Mouse (Mus musculus) hindbrain, embryonic 13.5 days (tissue): ENCODE measurements at regions not wholly inside any gene's neighbourhood (a gene's known extent, or its start where the extent isn't known, plus 50 kb on each side); places are given as distances from the start of the nearest gene placed in this dataset.

Experiments used
- ATAC-seq: fragments of 200-750 bp; cut with Nextera tagmentation; 2 replicates; pipeline ENCODE4 v1.8.0; 2017; ENCODE audit warnings: moderate TSS enrichment; ENCODE audit not compliant: low FRiP score
- H3K27ac ChIP-seq: fragments of 300-500 bp; sonication (generic); 2 replicates; pipeline ENCODE4 v1.5.1; 2015; ENCODE audit warnings: inconsistent platforms, mild to moderate bottlenecking, moderate library complexity
- H3K27me3 ChIP-seq: fragments of 300-500 bp; sonication (generic); 2 replicates; pipeline ENCODE4 v1.6.1; 2015; ENCODE audit warnings: mild to moderate bottlenecking, inconsistent platforms
- H3K36me3 ChIP-seq: fragments of 300-500 bp; sonication (generic); 2 replicates; pipeline ENCODE4 v1.6.1; 2015; ENCODE audit warnings: mild to moderate bottlenecking, inconsistent platforms
- H3K4me1 ChIP-seq: fragments of 300-500 bp; sonication (generic); replicated peaks from 2 replicates; pipeline ENCODE4 v1.6.1; 2015; ENCODE audit warnings: inconsistent platforms
- H3K4me2 ChIP-seq: fragments of 300-500 bp; sonication (generic); 2 replicates; pipeline ENCODE4 v1.6.1; 2015; ENCODE audit warnings: inconsistent platforms, mild to moderate bottlenecking, moderate library complexity
- H3K4me3 ChIP-seq: fragments of 300-500 bp; sonication (generic); 2 replicates; pipeline ENCODE4 v1.5.1; 2015; ENCODE audit warnings: mild to moderate bottlenecking, inconsistent platforms
- H3K9ac ChIP-seq: fragments of 300-500 bp; sonication (generic); 2 replicates; pipeline ENCODE4 v1.6.1; 2015; ENCODE audit warnings: mild to moderate bottlenecking, inconsistent platforms
- H3K9me3 ChIP-seq: fragments of 300-500 bp; sonication (generic); 2 replicates; pipeline ENCODE4 v1.6.1; 2016; ENCODE audit warnings: inconsistent platforms
- WGBS: fragments of 180-500 bp; shearing (Covaris S2); methylation state at CpG from one replicate; pipeline ENCODE4 v1.1.7; 2015; 5-methylcytosine and 5-hydroxymethylcytosine counted together

DNA sequence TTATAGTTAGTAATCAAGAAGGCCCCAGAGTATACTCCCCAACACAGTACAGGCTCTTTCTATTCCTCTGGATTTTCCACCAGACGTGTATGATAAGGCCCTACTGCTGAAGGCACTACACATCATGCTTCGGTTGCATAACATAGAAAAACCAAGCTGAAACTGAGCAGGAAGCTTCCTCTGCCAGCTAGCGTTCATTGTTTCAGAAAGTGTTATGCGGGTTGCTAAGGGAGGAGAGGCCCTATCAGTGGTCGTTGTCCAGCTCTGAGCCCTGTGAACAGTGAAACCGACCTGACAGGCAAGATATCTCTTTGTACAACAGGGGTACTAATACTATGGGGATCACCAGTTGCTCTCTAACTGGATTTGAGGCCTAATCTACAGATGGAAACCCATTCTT is 118.9 kb upstream of the Serpine2 start:
- H3K4me2 ChIP-seq, result no peak overlapping the region
- H3K27ac ChIP-seq, result no peak overlapping the region
- H3K4me1 ChIP-seq, result no peaks in the 10 kb centered on the region
- no peak for ATAC-seq
- H3K4me3 ChIP-seq, result no peak overlapping the region
- no peaks in the 10 kb centered on the region; the same call in 1 of the 2 replicates for H3K9me3 ChIP-seq
- no peaks in the 10 kb centered on the region for H3K27me3 ChIP-seq
- H3K9ac ChIP-seq, result no peak overlapping the region
- no peaks in the 10 kb centered on the region for H3K36me3 ChIP-seq
- 75% methylated on average over 6 of the region's 6 CpGs for WGBS

GRCm38 (mm10) chr1:79978156-79978555 is 117.2 kb upstream of the Serpine2 start:
- Histone ChIP-seq H3K4me2 (no peak overlapping the region), H3K9ac (no peak overlapping the region), H3K27ac (no peak overlapping the region), H3K9me3 (no peaks in the 10 kb centered on the region; the same call in 1 of the 2 replicates), H3K27me3 (no peaks in the 10 kb centered on the region), H3K36me3 (no peaks in the 10 kb centered on the region), H3K4me3 (no peak overlapping the region), H3K4me1 (no peaks in the 10 kb centered on the region)
- WGBS, result 83% methylated on average over 5 of the region's 5 CpGs
- ATAC-seq, result no peak

DNA sequence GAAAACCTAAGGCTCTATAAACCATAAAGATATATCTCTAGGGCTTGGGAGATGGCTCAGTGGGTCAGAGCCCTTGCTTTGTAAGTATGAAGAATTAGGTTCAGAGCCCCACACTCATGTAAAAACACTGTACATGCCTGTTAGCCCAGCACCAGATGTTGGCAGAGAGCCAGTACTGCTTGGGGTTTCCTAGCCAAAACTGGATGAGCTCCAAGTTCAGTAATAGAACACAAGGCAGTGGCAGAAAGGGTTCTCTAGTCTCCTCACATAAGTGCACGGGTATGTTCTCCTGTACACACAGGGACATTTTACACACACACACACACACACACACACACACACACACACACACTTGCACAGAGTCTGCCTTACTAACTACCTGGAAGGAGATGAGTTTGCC is 95.1 kb upstream of the Serpine2 start:
- Histone ChIP-seq H3K36me3 (no peaks in the 10 kb centered on the region), H3K4me2 (no peak overlapping the region), H3K27ac (no peak overlapping the region), H3K4me1 (no peaks in the 10 kb centered on the region), H3K27me3 (no peaks in the 10 kb centered on the region), H3K9ac (no peak overlapping the region), H3K4me3 (no peak overlapping the region), H3K9me3 (no peaks in the 10 kb centered on the region)
- ATAC-seq, result peak; percentile 61; the same call in 1 of the 2 replicates
- 28% methylated on average over 1 of the region's 1 CpGs for WGBS

- H3K4me2 ChIP-seq, result no peak overlapping the region
- no peak overlapping the region for H3K27ac ChIP-seq
- H3K27me3 ChIP-seq, result no peaks in the 10 kb centered on the region
- no peaks in the 10 kb centered on the region for H3K9me3 ChIP-seq
- WGBS, result 85% methylated on average over 4 of the region's 4 CpGs
- H3K36me3 ChIP-seq, result no peaks in the 10 kb centered on the region
- H3K4me1 ChIP-seq, result no peaks in the 10 kb centered on the region
- no peak overlapping the region for H3K9ac ChIP-seq
- H3K4me3 ChIP-seq, result no peak overlapping the region
- ATAC-seq, result no peak
These were observed 83.3 kb upstream of the Serpine2 start for GRCm38 (mm10) chr1:79944231-79944630.

DNA sequence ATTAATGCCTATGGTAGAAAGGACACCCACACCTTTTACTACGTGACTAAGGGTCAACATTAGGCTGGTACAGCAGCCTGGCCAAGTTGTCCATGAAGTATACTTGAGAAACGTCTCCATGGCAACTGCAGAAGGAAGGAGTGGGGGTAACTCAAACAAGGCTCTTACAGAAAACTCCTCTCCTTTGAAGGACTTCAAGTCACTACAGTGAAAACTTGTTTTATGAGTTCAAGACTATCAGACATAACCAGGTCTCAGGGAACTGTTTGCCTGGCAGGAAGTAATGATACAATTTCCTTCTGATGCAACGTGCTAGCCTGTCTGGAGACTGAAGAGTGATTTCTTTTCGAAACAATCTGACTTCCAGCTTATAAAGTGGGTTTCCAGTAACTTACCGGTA is 71.5 kb upstream of the Serpine2 start:
- 81% methylated on average over 5 of the region's 5 CpGs for WGBS
- H3K27ac ChIP-seq, result no peak overlapping the region

GRCm38 (mm10) chr1:79927740-79928139 is 66.8 kb upstream of the Serpine2 start:
- H3K4me3 ChIP-seq, result no peak overlapping the region
- no peak overlapping the region for H3K4me2 ChIP-seq
- no peaks in the 10 kb centered on the region for H3K36me3 ChIP-seq
- H3K27ac ChIP-seq, result no peak overlapping the region
- H3K4me1 ChIP-seq, result no peaks in the 10 kb centered on the region
- 75% methylated on average over 2 of the region's 2 CpGs for WGBS
- H3K9me3 ChIP-seq, result no peaks in the 10 kb centered on the region
- ATAC-seq, result no peak
- no peaks in the 10 kb centered on the region for H3K27me3 ChIP-seq
- H3K9ac ChIP-seq, result no peak overlapping the region

More for the DNA sequence above, 71.5 kb upstream of the Serpine2 start:
- Histone ChIP-seq H3K4me3 (no peak overlapping the region), H3K4me1 (no peaks in the 10 kb centered on the region), H3K27me3 (no peaks in the 10 kb centered on the region), H3K4me2 (no peak overlapping the region), H3K9me3 (no peaks in the 10 kb centered on the region), H3K9ac (no peak overlapping the region), H3K36me3 (no peaks in the 10 kb centered on the region)
- ATAC-seq, result no peak

- Histone ChIP-seq H3K9ac (no peak overlapping the region), H3K4me1 (no peaks in the 10 kb centered on the region), H3K4me2 (no peak overlapping the region), H3K27ac (no peak overlapping the region), H3K27me3 (no peaks in the 10 kb centered on the region), H3K9me3 (no peaks in the 10 kb centered on the region), H3K4me3 (no peak overlapping the region), H3K36me3 (no peaks in the 10 kb centered on the region)
- no peak for ATAC-seq
- WGBS, result 78% methylated on average over 1 of the region's 1 CpGs
These were observed 64.8 kb upstream of the Serpine2 start for GRCm38 (mm10) chr1:79925776-79926175.

- WGBS, result 83% methylated on average over 3 of the region's 3 CpGs
These were observed 60.9 kb upstream of the Serpine2 start for GRCm38 (mm10) chr1:79921890-79922289.

DNA sequence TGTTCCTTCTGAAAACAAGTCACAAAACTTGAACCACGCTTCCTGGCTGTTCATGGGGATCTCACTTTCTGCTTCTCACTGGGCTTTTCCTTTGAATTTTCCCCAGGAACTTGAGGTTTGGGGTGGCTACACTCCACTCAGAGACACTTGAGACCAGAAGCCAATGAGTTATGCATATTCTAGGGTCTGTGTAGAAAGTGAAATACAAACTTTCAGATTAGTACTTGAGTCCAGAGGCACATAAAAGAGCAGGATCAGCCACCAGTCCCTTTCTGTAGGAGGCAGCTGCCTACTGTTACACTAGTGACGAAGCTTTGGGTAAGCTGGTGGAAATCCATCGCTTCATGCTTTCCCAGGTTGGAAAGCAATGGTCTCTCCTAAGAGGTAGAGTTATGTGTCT is 60.4 kb upstream of the Serpine2 start:
- Histone ChIP-seq H3K27me3 (no peaks in the 10 kb centered on the region), H3K9ac (no peak overlapping the region), H3K4me3 (no peak overlapping the region), H3K4me1 (no peaks in the 10 kb centered on the region), H3K27ac (no peak overlapping the region), H3K4me2 (no peak overlapping the region), H3K9me3 (no peaks in the 10 kb centered on the region), H3K36me3 (no peaks in the 10 kb centered on the region)
- no peak for ATAC-seq
- 89% methylated on average over 3 of the region's 3 CpGs for whole genome bisulfite sequencing

More at GRCm38 (mm10) chr1:79921890-79922289, 60.9 kb upstream of the Serpine2 start:
- Histone ChIP-seq H3K4me2 (no peak overlapping the region), H3K4me3 (no peak overlapping the region), H3K4me1 (no peaks in the 10 kb centered on the region), H3K27ac (no peak overlapping the region), H3K9ac (no peak overlapping the region), H3K9me3 (no peaks in the 10 kb centered on the region), H3K27me3 (no peaks in the 10 kb centered on the region), H3K36me3 (no peaks in the 10 kb centered on the region)
- no peak for ATAC-seq

GRCm38 (mm10) chr1:79917426-79918150 is 56.6 kb upstream of the Serpine2 start:
- H3K9me3 ChIP-seq, result no peaks in the 10 kb centered on the region
- no peak overlapping the region for H3K4me2 ChIP-seq
- H3K4me3 ChIP-seq, result no peak overlapping the region
- no peaks in the 10 kb centered on the region for H3K4me1 ChIP-seq
- no peak overlapping the region for H3K27ac ChIP-seq
- H3K36me3 ChIP-seq, result no peaks in the 10 kb centered on the region
- no peak for ATAC-seq
- WGBS, result 63% methylated on average over 7 of the region's 7 CpGs
- no peak overlapping the region for H3K9ac ChIP-seq
- no peaks in the 10 kb centered on the region for H3K27me3 ChIP-seq
